Mouse (Mus musculus) midbrain, postnatal 0 days (tissue): Measurements from ENCODE around the gene Sobp. TPM values are rescaled to one million over a fixed set of nuclear protein-coding genes. Genes with fewer than 3 reads are reported as not detected.

ENCODE experiments used
- ATAC-seq: fragments of 200-750 bp; cut with Nextera tagmentation; 2 replicates; pipeline ENCODE4 v1.8.0; 2017; ENCODE audit warnings: moderate number of reproducible peaks, mild to moderate bottlenecking, moderate TSS enrichment, moderate library complexity; ENCODE audit not compliant: low FRiP score
- DNase-seq: peaks from one replicate; pipeline ENCODE4 v3.0.0-alpha.2; 2015; ENCODE audit warnings: low spot score
- H3K27ac ChIP-seq: fragments of 300-500 bp; sonication (generic); 2 replicates; pipeline ENCODE4 v1.5.1; 2014; ENCODE audit warnings: low read depth, mild to moderate bottlenecking, low read length, mixed read lengths
- H3K27me3 ChIP-seq: fragments of 300-500 bp; sonication (generic); 2 replicates; pipeline ENCODE4 v1.6.1; 2014; ENCODE audit warnings: low read length, control low read depth, mixed read lengths; ENCODE audit not compliant: insufficient read depth
- H3K36me3 ChIP-seq: fragments of 300-500 bp; sonication (generic); 2 replicates; pipeline ENCODE4 v1.6.1; 2014; ENCODE audit warnings: low read length, control low read depth, mixed read lengths; ENCODE audit not compliant: insufficient read depth
- H3K4me1 ChIP-seq: fragments of 300-500 bp; sonication (generic); 2 replicates; pipeline ENCODE4 v1.6.1; 2014; ENCODE audit warnings: mild to moderate bottlenecking, control low read depth, antibody characterized with exemption, low read length, mixed read lengths; ENCODE audit not compliant: insufficient read depth
- H3K4me2 ChIP-seq: fragments of 300-500 bp; sonication (generic); 2 replicates; pipeline ENCODE4 v1.6.1; 2014; ENCODE audit warnings: low read depth, mild to moderate bottlenecking, low read length, mixed read lengths; ENCODE audit not compliant: poor library complexity, severe bottlenecking
- H3K4me3 ChIP-seq: fragments of 300-500 bp; sonication (generic); 2 replicates; pipeline ENCODE4 v1.5.1; 2014; ENCODE audit warnings: low read depth, mild to moderate bottlenecking, low read length, moderate library complexity
- H3K9ac ChIP-seq: fragments of 300-500 bp; sonication (generic); replicated peaks from 2 replicates; pipeline ENCODE4 v1.6.1; 2014; ENCODE audit warnings: mild to moderate bottlenecking, low read length, moderate library complexity, mixed read lengths; ENCODE audit not compliant: poor library complexity, severe bottlenecking
- H3K9me3 ChIP-seq: fragments of 300-500 bp; sonication (generic); 2 replicates; pipeline ENCODE4 v1.6.1; 2016; ENCODE audit warnings: low read length, control low read depth
- CTCF ChIP-seq: IDR thresholded peaks from 2 replicates; pipeline ENCODE4 v1.5.1; 2016; ENCODE audit warnings: antibody characterized with exemption, mild to moderate bottlenecking
- WGBS: fragments of 180-500 bp; shearing (Covaris S2); extraction: QIAGEN DNeasy Blood & Tissue Kit; methylation state at CpG from one replicate; pipeline ENCODE4 v1.1.7; 2014; 5-methylcytosine and 5-hydroxymethylcytosine counted together
- polyA plus RNA-seq: library from polyadenylated mRNA; unstranded; fragments of >200 nt; fragmentation: Nextera tagmentation; extraction: Ambion mirVana; gene quantifications from 2 replicates; pipeline ENCODE4 v1.2.1, GENCODE M21; 2015
- total RNA-seq: library from RNA; depleted of rRNA; stranded (reverse); fragments of >200 nt; gene quantifications from 2 replicates; pipeline ENCODE4 v1.2.3, GENCODE M21; 2014

The Sobp gene
- total and polyA plus RNA-seq, 2 experiments from 2014 or later = 17.0 to 34.2 TPM

DNA sequence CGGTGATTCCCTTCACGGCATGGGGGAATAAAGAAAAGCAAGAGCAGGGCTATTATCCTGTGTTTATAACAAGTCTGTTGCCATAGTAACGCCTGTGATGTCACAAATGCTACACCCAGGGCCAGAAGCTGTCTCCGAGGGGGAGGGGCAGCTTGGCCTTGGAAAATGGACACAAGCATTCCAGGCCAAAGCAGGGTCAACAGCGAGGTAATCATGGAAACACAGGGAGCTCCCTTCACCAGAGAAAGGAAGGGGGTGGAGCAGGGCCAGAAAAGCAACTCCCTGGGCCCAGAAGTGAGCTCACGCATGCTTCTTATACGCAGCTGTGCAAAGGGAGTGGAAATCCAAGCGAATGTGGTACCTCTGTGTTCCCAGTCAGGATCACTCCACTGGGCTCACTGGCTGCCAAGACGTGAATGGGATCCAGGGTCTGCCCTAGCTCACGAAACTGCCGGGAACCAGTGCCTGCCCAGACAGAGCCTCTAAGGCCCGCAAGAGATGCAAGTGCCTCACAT is 19.2 kb downstream of the Sobp start:
- Histone ChIP-seq H3K4me2 (peak overlapping the region; percentile 7; the same call in 1 of the 2 replicates), H3K27me3 (no peaks in the 10 kb centered on the region), H3K4me1 (peaks cover 14% of the 10 kb centered on the region; the same call in 1 of the 2 replicates), H3K36me3 (peaks cover 9% of the 10 kb centered on the region), H3K9me3 (no peaks in the 10 kb centered on the region), H3K9ac (no peak overlapping the region), H3K27ac (peak overlapping the region; percentile 57), H3K4me3 (no peak overlapping the region)
- WGBS = 8% methylated on average over 12 of the region's 12 CpGs
- peak; percentile 89 for DNase-seq
- peak; percentile 76 for ATAC-seq
- TF ChIP-seq CTCF = no peak

DNA sequence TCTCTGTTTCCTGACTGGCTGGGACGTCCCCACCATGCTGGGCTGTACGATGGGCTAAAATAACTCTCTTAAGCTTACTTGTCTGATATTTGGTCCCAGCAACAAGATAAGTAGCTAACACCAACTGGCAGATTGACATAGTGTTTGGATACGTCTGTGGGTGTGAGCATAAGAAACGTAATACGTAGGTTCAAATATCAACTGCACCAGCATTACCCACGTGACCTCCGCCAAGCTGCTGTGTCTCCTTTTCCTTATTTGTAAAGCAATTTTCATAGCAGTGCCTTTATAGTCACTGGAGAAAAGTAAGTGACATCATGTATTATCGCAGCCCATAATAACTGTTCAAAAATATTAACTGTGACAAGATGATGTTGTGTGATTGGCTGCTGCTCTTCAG is 21.7 kb downstream of the Sobp start:
- no peaks in the 10 kb centered on the region for H3K27me3 ChIP-seq
- WGBS = 87% methylated on average over 8 of the region's 8 CpGs

DNA sequence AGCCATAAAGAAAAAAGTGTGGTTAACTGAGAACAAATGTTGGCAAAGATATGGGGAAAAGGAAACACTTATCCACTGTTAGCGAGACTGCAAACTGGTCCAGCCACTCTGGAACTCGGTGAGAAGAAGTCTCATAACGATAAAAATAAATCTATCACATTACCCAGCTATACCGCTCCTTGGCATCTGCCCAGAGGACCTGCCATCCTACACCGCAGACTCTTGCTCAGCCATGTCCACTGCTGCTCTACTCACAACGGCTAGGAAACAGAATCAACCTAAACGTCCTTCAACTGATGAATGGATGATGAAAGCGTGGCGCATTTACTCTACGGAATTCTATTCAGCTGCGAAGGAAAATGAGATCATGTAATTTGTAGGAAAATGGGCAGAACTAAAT is 25.9 kb downstream of the Sobp start:
- no peak for ATAC-seq
- H3K4me3 ChIP-seq = no peak overlapping the region
- no peak for DNase-seq
- 85% methylated on average over 11 of the region's 11 CpGs for WGBS
- H3K36me3 ChIP-seq = peaks cover 5% of the 10 kb centered on the region
- H3K4me2 ChIP-seq = no peak overlapping the region
- H3K9ac ChIP-seq = no peak overlapping the region
- H3K27me3 ChIP-seq = no peaks in the 10 kb centered on the region
- no peaks in the 10 kb centered on the region for H3K9me3 ChIP-seq
- H3K27ac ChIP-seq = no peak overlapping the region
- no peak for TF ChIP-seq CTCF
- H3K4me1 ChIP-seq = no peaks in the 10 kb centered on the region

More for the DNA sequence above, 21.7 kb downstream of the Sobp start:
- H3K9ac ChIP-seq = no peak overlapping the region
- no peak for ATAC-seq
- no peak for DNase-seq
- peaks cover 14% of the 10 kb centered on the region; the same call in 1 of the 2 replicates for H3K4me1 ChIP-seq
- no peak for TF ChIP-seq CTCF
- H3K4me2 ChIP-seq = no peak overlapping the region
- H3K27ac ChIP-seq = no peak overlapping the region
- H3K36me3 ChIP-seq = peaks cover 5% of the 10 kb centered on the region
- H3K9me3 ChIP-seq = no peaks in the 10 kb centered on the region
- no peak overlapping the region for H3K4me3 ChIP-seq

DNA sequence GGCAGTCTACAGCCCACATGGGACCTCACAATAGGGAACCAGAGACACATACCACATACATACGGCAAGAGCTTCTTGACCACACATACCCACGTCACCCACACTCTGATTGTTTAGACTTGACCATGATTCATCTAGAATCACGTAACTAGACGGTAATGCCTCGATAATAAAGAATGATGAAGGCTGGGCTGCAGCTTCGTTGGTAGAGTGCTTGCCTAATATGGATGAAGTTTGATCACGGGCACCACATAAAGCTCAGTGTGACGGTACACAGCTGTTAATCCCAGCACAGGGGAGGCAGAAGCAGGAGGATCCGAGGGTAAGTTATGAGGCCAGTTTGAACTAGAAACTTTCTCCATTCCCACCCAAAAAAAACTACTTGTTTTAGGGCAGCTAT is 31.2 kb downstream of the Sobp start:
- Histone ChIP-seq H3K36me3 (0 out of 2 replicates have a peak, but pooled peaks cover 2% of the 10 kb centered on the region), H3K27me3 (no peaks in the 10 kb centered on the region), H3K9ac (no peak overlapping the region), H3K4me1 (no peaks in the 10 kb centered on the region), H3K4me2 (no peak overlapping the region), H3K4me3 (no peak overlapping the region), H3K9me3 (no peaks in the 10 kb centered on the region), H3K27ac (no peak overlapping the region)
- TF ChIP-seq CTCF = no peak
- WGBS = 95% methylated on average over 9 of the region's 9 CpGs
- ATAC-seq (no peak), DNase-seq (no peak)

DNA sequence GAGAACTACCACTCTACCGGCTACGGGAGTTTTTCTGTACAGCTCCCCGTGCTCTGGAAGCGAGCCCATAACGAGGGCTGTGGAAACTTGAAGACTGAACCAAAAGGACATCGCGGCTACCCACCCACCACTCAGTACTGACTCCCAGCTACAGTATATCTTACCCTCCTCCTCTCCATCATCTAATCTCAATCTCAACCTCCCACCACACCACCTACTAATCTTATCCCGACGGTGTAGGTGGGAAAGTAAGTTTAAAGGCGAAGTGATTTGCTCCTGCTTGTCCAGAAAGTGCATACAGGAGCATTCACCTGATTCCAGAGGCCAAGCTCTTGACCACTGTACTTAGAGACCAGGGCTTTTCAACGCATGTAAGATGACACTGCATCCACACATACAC is 40.3 kb downstream of the Sobp start:
- no peak overlapping the region for H3K27ac ChIP-seq
- no peaks in the 10 kb centered on the region for H3K27me3 ChIP-seq
- no peak overlapping the region for H3K4me3 ChIP-seq
- no peak overlapping the region for H3K4me2 ChIP-seq
- 91% methylated on average over 11 of the region's 11 CpGs for WGBS
- H3K36me3 ChIP-seq = peaks cover 5% of the 10 kb centered on the region; the same call in 1 of the 2 replicates
- no peak for TF ChIP-seq CTCF
- no peak for DNase-seq
- no peaks in the 10 kb centered on the region for H3K9me3 ChIP-seq
- no peaks in the 10 kb centered on the region for H3K4me1 ChIP-seq
- ATAC-seq = no peak
- H3K9ac ChIP-seq = no peak overlapping the region

DNA sequence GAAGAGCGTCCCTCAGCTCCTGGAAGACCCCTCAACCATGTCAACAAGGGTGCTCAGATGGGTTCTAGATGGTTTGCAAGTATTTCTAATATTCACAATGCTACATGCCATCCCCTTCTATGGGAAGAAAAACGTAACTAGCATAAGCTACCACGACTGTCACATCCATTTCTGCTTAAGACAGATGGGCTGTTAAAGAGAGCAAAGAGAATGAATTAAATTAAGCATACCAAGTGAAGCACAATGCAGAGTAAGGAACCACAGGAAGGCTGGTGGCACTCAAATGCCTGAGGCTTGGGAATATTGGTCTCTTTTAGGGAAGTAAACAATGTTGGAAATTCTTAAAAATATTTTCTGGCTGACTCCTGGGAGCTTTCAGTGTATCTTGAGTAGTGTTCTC is 45.6 kb downstream of the Sobp start:
- Histone ChIP-seq H3K27me3 (no peaks in the 10 kb centered on the region), H3K9me3 (no peaks in the 10 kb centered on the region), H3K4me3 (no peak overlapping the region), H3K36me3 (peaks cover 2% of the 10 kb centered on the region), H3K9ac (no peak overlapping the region), H3K4me1 (no peaks in the 10 kb centered on the region), H3K4me2 (no peak overlapping the region), H3K27ac (no peak overlapping the region)
- no peak for TF ChIP-seq CTCF
- DNase-seq = no peak
- ATAC-seq = no peak
- 42% methylated on average over 3 of the region's 3 CpGs for WGBS
